Mouse (Mus musculus) midbrain, postnatal 0 days (tissue): ENCODE results near the gene Gal3st2b. TPM values are rescaled to one million over a fixed set of nuclear protein-coding genes. Genes with fewer than 3 reads are reported as not detected.
"Not testable (repeated sequence)": the region's sequence is repeated elsewhere in the genome, so short reads cannot be mapped to it uniquely, and the experiment has no call there.

Experiments
- ATAC-seq: fragments of 200-750 bp; cut with Nextera tagmentation; 2 replicates; pipeline ENCODE4 v1.8.0; 2017; ENCODE audit warnings: moderate number of reproducible peaks, mild to moderate bottlenecking, moderate TSS enrichment, moderate library complexity; ENCODE audit not compliant: low FRiP score
- DNase-seq: peaks from one replicate; pipeline ENCODE4 v3.0.0-alpha.2; 2015; ENCODE audit warnings: low spot score
- H3K27ac ChIP-seq: fragments of 300-500 bp; sonication (generic); 2 replicates; pipeline ENCODE4 v1.5.1; 2014; ENCODE audit warnings: low read depth, mild to moderate bottlenecking, low read length, mixed read lengths
- H3K27me3 ChIP-seq: fragments of 300-500 bp; sonication (generic); 2 replicates; pipeline ENCODE4 v1.6.1; 2014; ENCODE audit warnings: low read length, control low read depth, mixed read lengths; ENCODE audit not compliant: insufficient read depth
- H3K36me3 ChIP-seq: fragments of 300-500 bp; sonication (generic); 2 replicates; pipeline ENCODE4 v1.6.1; 2014; ENCODE audit warnings: low read length, control low read depth, mixed read lengths; ENCODE audit not compliant: insufficient read depth
- H3K4me1 ChIP-seq: fragments of 300-500 bp; sonication (generic); 2 replicates; pipeline ENCODE4 v1.6.1; 2014; ENCODE audit warnings: mild to moderate bottlenecking, control low read depth, antibody characterized with exemption, low read length, mixed read lengths; ENCODE audit not compliant: insufficient read depth
- H3K4me2 ChIP-seq: fragments of 300-500 bp; sonication (generic); 2 replicates; pipeline ENCODE4 v1.6.1; 2014; ENCODE audit warnings: low read depth, mild to moderate bottlenecking, low read length, mixed read lengths; ENCODE audit not compliant: poor library complexity, severe bottlenecking
- H3K4me3 ChIP-seq: fragments of 300-500 bp; sonication (generic); 2 replicates; pipeline ENCODE4 v1.5.1; 2014; ENCODE audit warnings: low read depth, mild to moderate bottlenecking, low read length, moderate library complexity
- H3K9ac ChIP-seq: fragments of 300-500 bp; sonication (generic); replicated peaks from 2 replicates; pipeline ENCODE4 v1.6.1; 2014; ENCODE audit warnings: mild to moderate bottlenecking, low read length, moderate library complexity, mixed read lengths; ENCODE audit not compliant: poor library complexity, severe bottlenecking
- H3K9me3 ChIP-seq: fragments of 300-500 bp; sonication (generic); 2 replicates; pipeline ENCODE4 v1.6.1; 2016; ENCODE audit warnings: low read length, control low read depth
- CTCF ChIP-seq: IDR thresholded peaks from 2 replicates; pipeline ENCODE4 v1.5.1; 2016; ENCODE audit warnings: antibody characterized with exemption, mild to moderate bottlenecking
- WGBS: fragments of 180-500 bp; shearing (Covaris S2); extraction: QIAGEN DNeasy Blood & Tissue Kit; methylation state at CpG from one replicate; pipeline ENCODE4 v1.1.7; 2014; 5-methylcytosine and 5-hydroxymethylcytosine counted together
- polyA plus RNA-seq: library from polyadenylated mRNA; unstranded; fragments of >200 nt; fragmentation: Nextera tagmentation; extraction: Ambion mirVana; gene quantifications from 2 replicates; pipeline ENCODE4 v1.2.1, GENCODE M21; 2015
- total RNA-seq: library from RNA; depleted of rRNA; stranded (reverse); fragments of >200 nt; gene quantifications from 2 replicates; pipeline ENCODE4 v1.2.3, GENCODE M21; 2014; rRNA removed

Gal3st2b gene
- total RNA-seq (0.33 TPM in 1 of 2 replicates, not detected in the other), polyA plus RNA-seq (0.05 TPM in 1 of 2 replicates, not detected in the other)

DNA sequence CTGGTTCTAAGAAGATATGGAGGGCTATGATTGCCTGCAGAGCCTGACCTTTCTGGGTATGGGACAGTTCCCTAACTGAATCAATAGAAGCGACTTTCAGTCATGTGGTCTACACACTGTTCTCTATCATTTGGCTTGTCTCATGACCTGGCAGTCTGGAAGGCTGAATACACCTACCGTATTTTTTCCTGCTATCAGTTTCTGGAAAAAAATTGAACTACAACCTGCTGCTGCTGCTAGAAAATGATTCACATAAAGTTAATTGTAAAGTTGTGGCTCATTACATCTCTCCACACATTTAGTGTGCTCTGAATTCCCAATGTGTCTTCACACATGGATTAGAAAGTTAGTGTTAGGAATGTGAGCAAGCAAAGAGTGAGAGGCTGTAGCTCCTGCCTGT is at the start of gene Gal3st2b:
TSS of gene Gal3st2b (plus strand) at position 301 of the 400 bp plus-strand sequence.
- not testable (repeated sequence) for H3K4me2 ChIP-seq, H3K27ac ChIP-seq, H3K9me3 ChIP-seq, H3K4me3 ChIP-seq, H3K9ac ChIP-seq, H3K36me3 ChIP-seq, ATAC-seq, H3K27me3 ChIP-seq, H3K4me1 ChIP-seq, DNase-seq
- WGBS, result 82% methylated on average over 2 of the region's 2 CpGs

DNA sequence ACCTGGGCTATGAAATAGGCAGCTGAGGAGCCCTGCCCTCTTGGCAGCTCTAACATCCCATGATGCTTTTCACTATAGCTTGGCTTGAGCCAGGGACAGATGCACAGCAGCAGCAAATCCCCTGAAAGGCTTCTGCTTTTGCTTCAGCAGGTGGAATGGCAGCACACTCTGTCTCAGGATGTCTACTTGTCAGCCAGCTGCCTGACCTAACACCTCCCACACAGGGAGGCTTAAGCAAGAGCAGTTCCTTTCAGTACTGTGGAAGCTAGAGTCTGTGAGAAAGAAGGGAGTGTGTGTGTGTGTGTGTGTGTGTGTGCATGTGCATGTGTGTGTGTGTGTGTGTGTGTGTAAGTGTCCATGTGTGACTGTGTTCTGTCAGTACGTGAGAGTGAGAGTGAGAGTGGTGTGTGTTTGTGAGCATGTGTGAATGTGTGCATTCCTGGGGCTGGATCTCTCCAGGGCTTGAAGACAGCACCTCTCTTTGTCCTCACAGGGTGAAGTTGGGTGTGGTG is 46.5 kb upstream of the Gal3st2b start:
- not testable (repeated sequence) for H3K4me1 ChIP-seq, H3K4me2 ChIP-seq, DNase-seq, ATAC-seq, H3K27ac ChIP-seq, H3K36me3 ChIP-seq, H3K9ac ChIP-seq, H3K4me3 ChIP-seq, H3K27me3 ChIP-seq, H3K9me3 ChIP-seq
- 30% methylated on average over 1 of the region's 1 CpGs for WGBS

DNA sequence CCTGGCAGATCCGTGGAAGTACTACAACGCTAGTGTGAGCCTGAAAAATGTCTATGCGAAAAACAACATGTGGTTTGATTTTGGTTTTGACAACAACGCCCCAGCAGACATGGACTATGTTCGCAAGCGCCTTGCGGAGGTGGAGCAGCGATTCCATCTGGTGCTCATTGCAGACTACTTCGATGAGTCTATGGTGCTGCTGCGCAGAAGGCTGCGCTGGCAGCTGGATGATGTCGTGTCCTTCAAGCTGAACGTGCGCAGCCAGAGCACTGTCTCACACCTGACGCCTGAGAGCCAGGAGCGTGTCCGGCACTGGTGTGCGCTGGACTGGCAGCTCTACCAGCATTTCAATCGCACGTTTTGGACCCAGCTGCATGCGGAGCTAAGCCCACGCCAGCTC is 43.7 kb upstream of the Gal3st2b start:
- not testable (repeated sequence) for H3K9me3 ChIP-seq, H3K36me3 ChIP-seq, H3K27ac ChIP-seq, H3K27me3 ChIP-seq, H3K9ac ChIP-seq, ATAC-seq, H3K4me1 ChIP-seq, DNase-seq, H3K4me3 ChIP-seq, H3K4me2 ChIP-seq
- 89% methylated on average over 11 of the region's 22 CpGs for WGBS

DNA sequence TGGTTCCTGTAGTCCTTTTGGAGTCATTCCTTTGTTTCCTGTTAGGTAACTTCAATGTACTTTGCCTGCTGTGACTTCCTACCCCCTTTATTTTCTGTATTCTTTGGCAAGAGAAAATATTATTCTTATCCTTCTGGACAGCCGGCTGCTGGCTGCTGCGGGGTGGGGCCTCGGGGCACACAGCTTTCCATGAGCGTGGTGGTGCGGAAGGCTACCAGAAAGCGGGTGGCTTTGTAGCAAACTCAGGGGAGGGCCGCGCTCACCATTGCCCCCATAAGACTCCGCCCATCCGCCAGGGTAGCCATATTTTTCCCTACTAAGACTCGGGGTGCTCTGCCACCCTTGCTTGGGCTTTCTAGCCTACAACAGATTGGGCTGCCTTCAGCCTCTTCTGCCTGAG is 36.3 kb upstream of the Gal3st2b start:
- DNase-seq, H3K9me3 ChIP-seq, H3K4me2 ChIP-seq, H3K27me3 ChIP-seq, H3K27ac ChIP-seq, H3K9ac ChIP-seq, H3K36me3 ChIP-seq, ATAC-seq, H3K4me1 ChIP-seq, H3K4me3 ChIP-seq: not testable (repeated sequence)
- WGBS, result no CpG with 5 or more reads among the region's 11 CpGs

DNA sequence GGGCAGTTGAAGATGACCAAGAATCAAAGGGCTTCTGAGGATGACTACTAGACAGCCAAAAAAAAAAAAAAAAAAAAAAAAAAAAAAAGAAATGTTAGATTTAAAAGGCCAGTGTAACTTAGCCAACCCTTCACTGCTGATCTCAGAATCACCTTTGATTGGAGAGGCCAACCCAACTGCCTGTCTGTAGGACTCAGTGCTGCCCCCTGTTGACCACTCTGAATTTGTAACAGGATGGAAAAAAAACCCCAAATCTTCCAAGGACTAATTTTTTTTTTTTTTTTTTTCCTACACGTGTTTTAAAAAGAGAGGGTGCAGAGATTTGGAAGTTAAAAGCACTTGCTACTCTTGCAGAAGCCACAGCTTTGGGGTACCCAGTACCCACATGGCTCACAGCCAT is 27.2 kb upstream of the Gal3st2b start:
- not testable (repeated sequence) for H3K27ac ChIP-seq, H3K27me3 ChIP-seq, H3K36me3 ChIP-seq, H3K4me1 ChIP-seq, H3K4me2 ChIP-seq, ATAC-seq, DNase-seq, H3K4me3 ChIP-seq, H3K9me3 ChIP-seq, H3K9ac ChIP-seq
- WGBS, result 69% methylated on average over 1 of the region's 1 CpGs
- 0 out of 2 replicates have a peak, but pooled peaks have one; percentile 7 for TF ChIP-seq CTCF

DNA sequence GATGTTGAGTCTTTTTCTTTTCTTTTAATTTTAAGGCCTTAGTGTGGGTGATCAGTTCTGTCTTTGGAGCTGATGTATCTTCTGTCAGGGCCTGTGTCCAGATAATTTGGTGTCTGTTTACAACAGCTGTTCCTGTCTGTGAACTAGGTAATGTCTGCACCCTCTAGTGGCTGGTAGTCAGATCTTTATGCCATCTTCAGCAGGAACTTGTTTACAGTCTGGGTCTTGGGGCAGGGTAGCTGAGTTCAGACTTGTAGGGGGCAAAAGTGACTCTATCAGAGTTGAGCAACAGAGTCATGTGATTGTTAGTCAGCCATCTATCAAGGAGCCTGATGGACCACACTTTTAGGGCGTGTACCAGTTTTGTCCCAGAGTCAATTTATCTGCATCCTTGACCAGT is 20.7 kb upstream of the Gal3st2b start:
- WGBS, result no CpG with 5 or more reads among the region's 1 CpGs
- not testable (repeated sequence) for H3K4me3 ChIP-seq, DNase-seq, H3K36me3 ChIP-seq, H3K27me3 ChIP-seq, H3K9ac ChIP-seq, H3K4me2 ChIP-seq, ATAC-seq, H3K9me3 ChIP-seq, H3K4me1 ChIP-seq, H3K27ac ChIP-seq

DNA sequence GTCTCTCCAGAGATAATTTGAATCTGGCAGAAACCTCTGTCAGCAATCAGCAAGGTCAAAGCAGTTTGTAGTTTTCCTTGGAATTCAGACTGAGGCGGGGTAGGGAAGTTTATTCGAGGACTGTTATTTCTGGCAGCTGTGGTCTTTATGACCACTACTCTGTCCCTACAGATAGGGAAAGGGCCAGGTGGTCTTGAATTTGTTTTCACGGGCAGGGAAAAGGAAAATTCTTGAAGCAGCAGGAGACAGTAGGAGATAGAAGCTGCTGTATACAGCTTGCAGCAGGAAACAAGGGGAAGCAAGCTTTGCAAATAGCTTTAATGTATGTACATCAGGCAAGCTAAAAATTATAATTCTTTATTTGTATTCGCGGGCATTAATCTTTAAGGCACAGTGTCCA is 16.8 kb upstream of the Gal3st2b start:
- not testable (repeated sequence) for H3K36me3 ChIP-seq, H3K9me3 ChIP-seq, H3K4me2 ChIP-seq, H3K4me3 ChIP-seq, H3K27ac ChIP-seq, H3K27me3 ChIP-seq, DNase-seq, H3K4me1 ChIP-seq, H3K9ac ChIP-seq, ATAC-seq
- 75% methylated on average over 2 of the region's 5 CpGs for whole genome bisulfite sequencing

DNA sequence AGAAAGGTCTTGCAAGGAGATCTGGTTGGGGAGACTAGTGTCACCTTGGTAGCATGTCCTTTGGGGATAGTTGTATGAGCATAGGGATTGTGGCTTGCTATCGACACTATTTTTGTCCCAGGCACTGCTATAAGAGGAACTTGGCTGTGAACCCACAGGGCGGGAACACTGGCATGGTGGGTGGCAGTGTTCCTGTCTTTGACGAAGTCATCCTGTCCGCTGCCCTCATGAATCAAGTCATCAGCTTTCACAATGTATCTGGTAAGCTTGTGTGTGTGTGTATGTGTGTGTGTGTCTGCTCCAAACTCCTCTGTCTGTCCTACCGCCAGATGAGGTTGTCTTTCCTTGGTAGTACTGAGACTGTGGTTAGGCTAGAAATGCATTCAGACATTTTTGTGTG is 11.4 kb upstream of the Gal3st2b start:
- not testable (repeated sequence) for H3K9ac ChIP-seq, H3K4me3 ChIP-seq, ATAC-seq, H3K4me1 ChIP-seq, H3K27ac ChIP-seq, DNase-seq, H3K27me3 ChIP-seq, H3K4me2 ChIP-seq, H3K9me3 ChIP-seq, H3K36me3 ChIP-seq
- WGBS, result 86% methylated on average over 3 of the region's 5 CpGs

DNA sequence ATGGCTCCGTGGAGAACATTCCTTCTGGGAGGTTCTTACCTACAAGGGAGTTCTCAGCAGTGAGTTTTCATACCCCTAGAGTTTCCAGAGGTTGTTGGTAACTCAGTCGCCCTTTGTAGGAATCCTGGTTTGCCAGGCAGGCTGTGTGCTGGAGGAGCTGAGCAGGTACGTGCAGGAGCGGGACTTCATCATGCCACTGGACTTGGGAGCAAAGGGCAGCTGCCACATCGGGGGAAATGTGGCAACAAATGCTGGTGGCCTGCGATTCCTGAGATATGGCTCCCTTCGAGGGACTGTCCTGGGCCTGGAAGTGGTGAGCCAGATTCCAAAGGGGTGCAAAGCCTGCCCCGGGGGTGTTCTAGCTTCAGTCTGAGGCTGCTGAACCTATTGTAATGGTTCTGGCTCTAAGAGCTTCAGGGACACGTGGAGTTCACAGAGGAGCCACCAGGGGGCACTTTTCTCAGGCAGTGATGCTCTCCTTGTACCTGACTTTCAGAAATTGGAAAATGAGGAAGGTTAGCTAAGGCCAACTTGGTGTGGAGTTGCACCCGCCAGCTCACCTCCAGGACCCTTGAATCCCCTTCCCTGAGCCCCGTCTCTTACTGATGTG is 9.0 kb upstream of the Gal3st2b start:
- H3K4me2 ChIP-seq, DNase-seq, H3K27me3 ChIP-seq, ATAC-seq, H3K36me3 ChIP-seq, H3K4me1 ChIP-seq, H3K4me3 ChIP-seq, H3K9me3 ChIP-seq, H3K27ac ChIP-seq, H3K9ac ChIP-seq: not testable (repeated sequence)
- WGBS, result no CpG with 5 or more reads among the region's 11 CpGs
